Mouse (Mus musculus) adrenal gland, adult 8-10 months (tissue): ENCODE results near the gene Tiam1. TPM values are rescaled to one million over a fixed set of nuclear protein-coding genes. Genes with fewer than 3 reads are reported as not detected.
A peak's percentile ranks its signal among the peaks of the same experiment; 100 is the strongest.

Experiments
- DNase-seq: peaks from one replicate; pipeline ENCODE4 v3.0.0; 2022
- total RNA-seq, 4 experiments: library from RNA; stranded (reverse); gene quantifications; 2 replicates each; pipeline ENCODE4 v1.2.4; 2022

Tiam1 gene
- total RNA-seq, 4 experiments from 2014 or later = 69.6 to 107 (median 85.5) TPM

DNA sequence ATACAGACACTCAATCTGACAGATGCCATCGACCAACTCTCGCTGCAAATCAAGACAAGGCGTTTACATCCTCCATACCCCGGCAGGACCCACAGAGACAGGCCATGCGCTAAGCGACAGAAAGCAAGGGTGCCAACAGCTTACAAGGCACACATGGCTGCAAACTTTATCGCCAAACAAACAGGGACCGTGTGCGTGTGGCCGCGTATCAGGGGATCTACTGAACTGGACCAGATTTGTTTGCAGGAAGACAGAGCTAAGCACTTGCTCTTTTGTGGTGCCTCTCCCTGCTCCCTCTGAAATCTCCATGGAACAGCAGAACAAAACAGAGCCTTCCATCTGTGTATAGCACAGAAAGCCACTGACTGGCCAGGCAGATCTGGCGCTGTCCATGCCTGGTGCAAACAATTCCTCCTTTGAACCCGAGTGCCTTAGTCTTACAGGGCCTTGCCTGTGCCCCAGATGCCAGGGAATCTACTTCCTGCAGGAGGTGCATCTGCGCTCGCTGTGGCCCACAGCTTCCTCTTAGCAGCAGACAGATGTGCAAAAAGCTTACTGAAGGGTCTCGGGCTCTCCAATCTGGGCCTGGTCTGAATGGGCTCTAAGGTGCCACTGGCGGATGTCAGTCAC is 316.0 kb downstream of the Tiam1 start:
- no peak for DNase-seq

DNA sequence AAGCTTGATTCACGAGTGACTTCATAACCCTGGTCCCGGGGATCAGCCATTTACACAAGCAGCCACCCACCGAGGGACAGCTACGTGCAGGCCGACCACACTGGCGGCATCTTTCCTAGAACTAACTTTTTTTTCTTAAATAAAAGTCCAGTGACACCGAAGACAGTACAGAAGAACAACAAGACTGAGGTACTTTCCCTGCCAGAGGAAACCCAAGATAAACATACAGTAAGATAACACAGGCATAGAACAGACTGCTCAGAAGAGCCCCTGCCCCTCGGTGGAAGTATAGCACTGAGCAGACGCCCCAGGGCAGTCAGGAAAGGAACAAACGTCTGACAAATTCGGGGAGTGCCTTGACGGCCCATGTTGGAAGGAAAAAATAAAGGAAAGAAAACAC is 317.7 kb downstream of the Tiam1 start:
- no peak for DNase-seq

- no peak for DNase-seq
Observed at GRCm38 (mm10) chr16:89822882-89823281, 320.7 kb downstream of the Tiam1 start.

DNA sequence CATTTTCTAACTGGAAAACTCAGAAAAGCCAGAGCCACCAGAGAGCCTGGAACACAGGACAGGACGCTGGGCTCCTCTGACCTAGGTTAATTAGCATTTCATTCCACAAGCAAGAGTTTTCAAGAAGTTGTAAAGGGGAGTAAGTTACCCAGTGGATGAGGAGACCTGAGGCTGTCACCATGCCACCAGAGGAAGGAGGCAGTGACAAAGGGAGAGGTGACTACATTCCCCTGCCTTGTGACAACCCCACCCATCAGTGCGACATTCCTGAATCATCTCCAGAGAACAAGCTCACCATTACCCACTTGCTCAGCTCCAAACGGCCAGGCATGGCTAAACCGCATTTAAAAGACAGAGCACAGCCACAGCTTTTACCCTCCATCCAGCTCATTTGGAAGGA is 324.9 kb downstream of the Tiam1 start:
- DNase-seq = no peak

DNA sequence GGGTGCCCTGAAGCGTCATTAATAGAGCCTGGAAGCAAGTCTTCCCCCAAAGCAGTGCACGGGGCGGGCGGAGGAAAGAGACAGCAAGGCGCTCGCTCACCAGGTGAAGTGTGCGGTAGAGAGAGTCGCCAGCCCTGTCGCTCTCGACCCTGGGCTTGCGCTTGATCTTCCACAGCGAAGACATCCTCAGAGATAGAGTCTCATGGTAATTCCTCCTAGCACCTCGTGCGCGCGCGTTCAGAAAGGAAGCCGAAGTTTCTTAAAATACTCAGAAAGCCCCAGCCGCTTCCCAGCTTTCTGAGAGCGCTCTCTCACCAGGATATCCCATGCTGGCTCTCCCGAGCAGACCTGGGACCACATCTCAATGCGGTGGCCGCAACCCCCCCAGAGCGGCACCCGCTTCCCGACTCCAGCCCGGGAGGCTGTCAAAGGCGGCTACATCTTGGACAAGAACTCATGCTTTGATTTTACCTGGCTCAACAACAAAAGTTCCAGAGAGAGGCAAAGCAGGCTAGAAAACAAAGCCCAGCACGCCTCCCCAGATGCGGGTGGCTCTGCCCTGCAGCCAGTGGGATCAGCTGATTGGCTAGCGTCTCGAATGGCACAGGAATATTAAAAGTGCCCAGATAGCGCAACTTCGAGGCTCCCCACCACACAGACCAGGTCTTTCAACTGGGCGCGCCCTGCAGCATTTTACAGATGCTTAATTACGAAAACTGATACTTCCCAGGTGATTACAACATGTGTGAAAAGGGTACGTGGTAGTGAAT is 325.5 kb downstream of the Tiam1 start:
- DNase-seq = no peak

- DNase-seq = no peak
Observed at GRCm38 (mm10) chr16:89817301-89817700, 326.3 kb downstream of the Tiam1 start.

DNA sequence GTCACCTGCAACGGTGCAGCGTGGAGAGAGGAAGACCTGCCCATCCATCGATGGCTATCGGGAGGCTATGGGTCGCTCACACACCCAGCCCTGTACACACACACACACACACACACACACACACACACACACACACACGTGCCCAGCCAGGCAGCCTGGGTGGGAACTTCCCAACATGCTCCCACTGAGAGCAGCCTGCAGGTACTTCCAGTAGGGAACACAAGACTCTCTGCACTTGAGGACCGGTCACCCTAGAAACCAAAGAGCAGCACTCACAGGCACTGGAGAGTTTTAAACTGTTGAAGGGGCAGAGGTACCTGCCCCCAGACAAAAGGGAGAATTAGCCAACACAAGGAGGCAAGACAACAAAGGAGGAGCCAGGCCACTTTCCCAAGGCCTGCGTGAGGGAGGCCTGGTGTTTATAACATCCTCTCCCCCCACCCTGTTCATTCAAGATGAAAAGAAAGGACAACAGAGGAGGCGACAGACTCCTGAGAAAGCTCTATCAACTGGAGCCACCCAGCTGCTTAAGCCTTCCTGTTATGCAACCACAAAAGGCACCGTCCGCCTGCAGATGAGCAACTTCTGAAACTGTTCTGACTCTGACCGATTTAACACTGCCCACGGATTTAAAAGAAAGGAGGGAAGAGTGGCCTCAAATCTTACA is 326.9 kb downstream of the Tiam1 start:
- no peak for DNase-seq

- DNase-seq = no peak
Observed at GRCm38 (mm10) chr16:89813536-89813935, 330.0 kb downstream of the Tiam1 start.

GRCm38 (mm10) chr16:89812891-89813290 is 330.7 kb downstream of the Tiam1 start:
- no peak for DNase-seq

DNA sequence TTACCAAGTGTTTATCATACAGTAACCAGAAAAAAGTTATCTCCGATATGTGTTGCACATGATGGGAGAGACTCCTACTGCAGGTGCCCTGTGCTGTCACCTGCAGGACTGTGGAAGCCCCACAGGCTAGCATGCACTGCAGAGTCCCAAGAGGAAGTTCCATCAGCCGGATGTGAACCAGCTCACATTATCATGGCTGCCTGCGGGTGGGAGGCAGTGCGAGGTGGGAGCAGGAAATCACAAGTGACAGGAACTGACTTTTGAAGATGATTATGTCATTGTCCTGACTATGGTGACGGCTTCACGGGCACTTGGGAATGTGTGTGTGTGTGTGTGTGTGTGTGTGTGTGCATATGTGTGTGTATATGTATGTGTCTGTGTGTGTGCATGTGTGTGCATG is 333.2 kb downstream of the Tiam1 start:
- DNase-seq = no peak

DNA sequence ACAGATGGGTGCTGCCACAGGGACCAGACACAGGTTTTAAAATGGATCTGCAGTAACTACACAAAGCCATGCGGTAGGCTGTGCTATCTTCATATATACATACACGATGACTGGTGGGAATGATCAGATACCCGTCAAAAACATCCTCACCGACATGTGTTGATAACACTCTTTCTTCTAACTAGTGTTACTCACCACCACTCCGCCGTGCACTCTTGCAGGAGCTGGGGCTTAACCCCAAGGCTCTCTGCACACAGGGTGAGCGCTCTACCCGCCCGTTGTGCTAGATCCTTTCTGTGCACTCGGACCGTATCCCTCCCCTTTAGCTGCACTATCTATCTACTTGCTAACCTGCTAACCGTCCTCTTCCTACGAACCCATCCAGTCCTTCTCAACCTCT is 335.4 kb downstream of the Tiam1 start:
- no peak for DNase-seq

GRCm38 (mm10) chr16:89805946-89806345 is 337.6 kb downstream of the Tiam1 start:
- DNase-seq = no peak

DNA sequence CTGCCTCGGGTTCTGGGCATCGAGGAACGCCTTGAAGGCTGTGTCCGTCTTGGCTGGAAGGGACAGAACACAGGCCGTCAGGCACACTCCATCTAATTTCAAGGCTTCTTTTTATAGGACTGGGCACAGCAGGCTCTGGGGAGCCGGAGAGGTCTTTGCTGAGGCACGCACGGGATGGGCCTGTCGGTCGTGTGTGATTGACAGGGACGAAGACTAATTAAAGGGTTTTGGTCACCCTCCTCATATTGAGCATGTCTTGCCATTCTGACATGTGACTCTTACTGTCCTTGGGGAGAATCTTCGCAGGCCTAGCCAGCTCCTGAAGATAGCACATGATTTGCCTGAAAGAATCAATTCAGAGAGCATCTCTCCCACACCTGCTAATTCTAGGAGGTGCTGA is 338.4 kb downstream of the Tiam1 start:
- DNase-seq = no peak

- DNase-seq = no peak
Observed at GRCm38 (mm10) chr16:89801493-89801892, 342.1 kb downstream of the Tiam1 start.

- DNase-seq = no peak
Observed at GRCm38 (mm10) chr16:89799772-89800171, 343.8 kb downstream of the Tiam1 start.

DNA sequence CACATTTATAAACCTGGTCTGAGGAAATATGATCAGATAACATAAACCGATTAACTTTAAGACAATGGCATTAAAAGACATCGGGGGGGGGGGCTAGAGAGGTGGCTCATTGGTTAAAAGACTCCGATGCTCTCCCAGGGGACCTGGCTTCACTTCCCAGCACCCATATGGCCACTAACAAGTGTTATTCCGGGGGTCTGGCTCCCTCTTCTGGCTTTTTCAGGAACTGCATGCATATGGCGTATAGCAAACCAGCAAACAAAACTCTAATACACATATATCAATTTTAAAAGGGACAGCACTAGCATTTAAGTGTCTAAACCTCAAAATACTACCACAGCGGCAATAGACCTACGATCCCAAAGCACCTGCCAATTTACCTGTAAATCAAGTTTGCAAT is 347.0 kb downstream of the Tiam1 start:
- DNase-seq = no peak

DNA sequence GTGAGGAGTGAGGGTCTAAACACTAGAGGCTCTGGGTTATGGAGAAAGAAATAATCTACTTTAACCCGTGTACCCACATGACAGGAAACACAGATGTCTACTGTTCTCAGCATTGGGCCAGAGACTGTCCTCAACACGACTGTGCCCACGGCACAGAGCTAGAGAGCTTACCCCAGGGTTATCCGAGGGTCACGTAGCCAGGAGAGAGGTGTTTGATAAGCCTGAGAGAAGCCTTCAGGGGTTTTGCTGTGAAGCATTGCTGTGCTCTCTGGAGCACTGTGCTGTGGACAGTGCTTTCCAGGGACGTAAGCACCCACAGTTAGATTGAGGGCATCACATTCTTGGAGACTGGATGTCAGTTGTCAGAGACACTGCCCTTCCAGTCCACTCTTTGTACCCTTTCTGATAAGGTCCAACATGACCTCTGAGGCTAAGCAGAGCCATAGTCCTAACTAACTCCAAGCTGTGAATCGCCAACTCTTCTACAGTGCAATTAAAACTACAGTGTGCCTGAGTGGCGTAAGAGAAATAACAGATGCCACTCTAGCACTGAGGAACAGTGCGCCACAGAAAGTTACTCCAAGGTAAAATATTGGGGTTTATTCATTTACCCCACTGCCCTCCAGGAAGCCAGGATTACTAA is 353.7 kb downstream of the Tiam1 start:
- no peak for DNase-seq

- DNase-seq = no peak
Observed at GRCm38 (mm10) chr16:89785795-89786194, 357.8 kb downstream of the Tiam1 start.

- no peak for DNase-seq
Observed at GRCm38 (mm10) chr16:89779705-89780104, 363.9 kb downstream of the Tiam1 start.

DNA sequence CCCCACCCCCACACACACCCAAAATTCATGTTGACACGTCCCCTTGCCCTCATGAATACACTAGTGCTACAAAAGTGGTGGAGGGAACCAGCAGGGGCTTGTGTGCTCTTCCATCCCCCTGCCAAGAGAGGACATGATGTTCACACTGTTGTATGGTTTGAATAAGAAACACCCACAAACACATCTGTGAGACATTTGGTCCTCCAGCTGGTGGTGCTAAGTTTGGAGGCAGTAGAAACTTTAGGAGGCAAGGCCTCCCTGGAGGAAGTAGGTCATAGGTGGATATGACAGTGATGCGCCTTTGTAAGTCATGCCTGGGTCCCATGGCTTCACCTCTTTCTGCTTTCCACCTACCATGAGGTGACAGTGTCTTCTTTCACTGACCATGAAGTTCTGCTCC is 366.1 kb downstream of the Tiam1 start:
- DNase-seq = no peak

GRCm38 (mm10) chr16:89774553-89774913 is 369.0 kb downstream of the Tiam1 start:
- no peak for DNase-seq

DNA sequence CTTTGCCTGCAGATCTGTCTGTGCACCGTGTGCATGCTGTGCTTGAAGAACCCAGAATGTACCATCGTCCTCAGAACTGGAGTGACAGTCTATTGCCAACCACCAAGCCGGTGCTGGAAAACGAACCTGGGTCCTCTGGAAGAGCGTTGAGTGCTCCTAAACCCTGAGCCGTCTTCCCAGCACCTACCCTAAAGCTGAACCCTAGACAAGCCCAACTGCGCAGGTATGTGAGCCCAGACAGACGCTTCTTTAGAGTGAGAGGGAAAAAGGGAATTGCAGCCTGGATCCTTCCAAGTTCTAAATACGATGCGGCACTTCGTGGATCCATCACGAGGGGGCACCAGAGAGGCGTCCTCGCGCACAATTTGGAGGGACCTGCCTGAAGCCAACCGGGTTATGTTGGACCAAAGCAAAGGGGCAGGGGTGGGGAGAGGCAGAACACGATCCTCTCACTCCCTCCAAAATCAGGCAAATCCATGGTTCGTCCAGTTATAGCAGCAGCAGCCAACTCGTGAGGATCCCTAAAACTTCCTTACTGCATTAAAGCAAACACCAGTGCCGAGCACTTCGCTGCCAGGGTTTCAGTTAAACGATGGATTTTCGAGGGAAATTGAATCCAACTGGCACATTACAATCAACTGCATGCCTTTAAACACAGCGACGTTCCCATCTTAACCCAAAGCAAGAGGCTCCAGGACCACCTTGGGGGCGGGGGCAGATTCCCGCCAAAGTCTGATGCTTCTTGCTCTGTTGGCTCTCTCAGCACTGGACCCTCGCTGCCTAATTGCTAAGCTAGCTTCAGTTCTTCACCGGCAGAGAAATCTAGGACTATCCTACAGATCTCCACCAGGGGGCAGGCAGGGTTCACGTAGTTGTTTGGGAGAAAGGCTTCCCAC is 369.7 kb downstream of the Tiam1 start:
- DNase-seq = peak; percentile 73
